Mouse (Mus musculus): ENCODE data around the gene Pld4. TPM values are rescaled to one million over a fixed set of nuclear protein-coding genes. Genes with fewer than 3 reads are reported as not detected.

Pld4 gene
- total RNA-seq, 2 experiments from 2014 or later, result 12.5 TPM

DNA sequence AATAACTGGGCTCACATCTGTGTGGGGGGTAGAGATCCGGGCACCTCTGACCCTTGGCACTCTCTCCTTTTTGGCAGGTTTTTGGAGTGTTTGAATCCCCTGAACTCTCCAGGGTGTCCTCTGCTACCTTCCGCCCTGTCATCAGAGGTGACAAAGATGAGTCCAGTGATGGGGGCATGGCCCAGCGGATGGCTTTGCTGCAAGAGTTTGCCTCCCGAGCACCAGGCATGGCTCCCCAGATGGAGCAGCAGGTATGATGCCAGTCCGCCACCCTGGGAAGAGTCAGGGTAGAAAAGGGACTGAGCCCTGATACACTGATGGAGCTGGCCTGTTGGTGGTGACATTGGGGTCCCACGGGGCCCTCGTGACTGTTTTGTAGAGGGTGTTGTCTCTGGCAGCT is 23.4 kb upstream of the Pld4 start:
- no peak for DNase-seq (ENCODE audit: low spot score in 2 of 2)

GRCm38 (mm10) chr12:112737761-112738160 is 22.7 kb upstream of the Pld4 start:
- DNase-seq (ENCODE audit: low spot score in 2 of 2), result peak in 1 of 2 experiments; percentile 57

- no peak for DNase-seq (ENCODE audit: low spot score in 2 of 2)
These were observed 22.0 kb upstream of the Pld4 start for GRCm38 (mm10) chr12:112738281-112739022.

DNA sequence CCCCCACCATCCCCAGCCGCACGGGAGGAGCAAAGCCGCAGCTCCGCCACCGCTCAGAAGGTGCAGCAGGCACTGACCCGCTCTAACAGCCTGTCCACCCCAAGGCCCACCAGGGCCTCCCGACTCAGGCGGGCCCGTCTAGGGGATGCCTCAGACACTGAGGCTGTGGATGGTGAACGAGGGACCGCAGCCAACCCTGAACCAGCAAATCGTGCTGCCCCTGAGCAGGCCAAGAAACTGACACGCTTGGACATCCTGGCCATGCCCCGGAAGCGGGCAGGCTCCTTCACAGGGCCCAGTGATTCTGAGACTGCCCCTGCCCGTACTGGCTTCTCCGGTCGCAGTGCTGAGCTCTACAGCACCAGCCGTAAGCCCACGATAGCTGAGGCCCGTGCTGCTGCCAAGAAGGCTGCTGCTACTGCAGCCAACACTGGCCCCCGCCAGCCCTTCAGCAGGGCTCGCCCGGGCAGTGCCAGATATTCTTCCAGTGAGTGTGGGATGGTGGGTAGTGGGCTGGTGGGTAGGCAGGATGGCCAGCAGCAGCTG is 21.4 kb upstream of the Pld4 start:
- no peak for DNase-seq (ENCODE audit: low spot score in 2 of 2)

DNA sequence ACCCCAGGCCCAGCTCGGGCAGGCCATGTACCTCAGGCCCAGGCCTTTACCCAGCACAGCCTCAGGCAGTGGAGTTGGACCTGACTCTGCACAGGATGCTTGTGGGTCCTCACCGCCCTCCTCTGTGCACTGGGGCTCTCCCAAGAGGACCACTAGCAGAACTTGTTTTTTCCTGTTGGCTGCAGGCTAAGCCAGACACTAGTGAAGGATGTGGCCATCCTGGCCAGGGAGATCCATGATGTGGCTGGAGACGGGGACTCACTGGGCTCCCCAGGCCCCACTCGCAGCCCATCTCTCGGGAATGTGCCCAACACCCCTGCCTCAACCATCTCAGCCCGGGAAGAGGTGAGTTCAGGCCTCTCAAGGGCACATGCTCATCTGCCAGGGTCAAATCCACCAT is 17.7 kb upstream of the Pld4 start:
- no peak for DNase-seq (ENCODE audit: low spot score in 2 of 2)

DNA sequence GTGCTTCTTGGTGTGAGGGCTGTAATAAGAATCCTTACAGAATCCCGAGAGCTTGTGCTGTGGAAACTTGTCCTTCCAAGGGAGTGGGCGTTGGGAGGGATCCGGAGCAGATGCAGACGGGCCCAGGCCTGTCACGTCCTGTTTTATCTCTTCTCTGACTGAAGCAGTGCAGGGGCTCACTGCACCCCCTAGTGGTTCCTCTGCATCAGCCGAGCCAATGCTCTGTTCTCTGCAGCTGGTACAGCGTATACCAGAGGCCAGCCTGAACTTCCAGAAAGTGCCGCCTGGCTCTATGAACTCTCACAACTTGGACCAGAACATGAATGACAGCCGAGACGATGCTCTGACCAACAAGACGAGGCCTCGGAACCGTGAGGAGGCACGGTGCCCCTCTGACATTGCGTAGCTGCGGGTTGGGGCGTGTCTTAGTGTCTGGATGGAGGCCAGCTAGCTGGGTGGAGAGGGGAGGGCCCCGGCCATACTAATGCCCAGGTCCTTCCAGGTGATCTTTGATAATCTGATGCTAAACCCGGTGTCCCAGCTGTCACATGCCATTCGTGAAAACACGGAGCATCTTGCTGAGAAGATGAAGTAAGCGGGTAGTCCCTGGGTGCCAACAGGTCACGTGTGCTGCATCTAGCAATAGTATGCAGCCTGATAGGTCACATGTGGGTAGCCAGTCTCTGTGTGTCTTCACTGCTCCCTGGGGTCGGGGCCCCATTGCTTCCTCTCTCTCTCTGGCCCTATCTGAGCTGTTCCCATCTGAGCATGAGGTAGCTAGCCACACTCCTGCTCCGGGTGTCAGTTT is 17.1 kb upstream of the Pld4 start:
- DNase-seq (ENCODE audit: low spot score in 2 of 2), result peak; percentile 59 to 84

DNA sequence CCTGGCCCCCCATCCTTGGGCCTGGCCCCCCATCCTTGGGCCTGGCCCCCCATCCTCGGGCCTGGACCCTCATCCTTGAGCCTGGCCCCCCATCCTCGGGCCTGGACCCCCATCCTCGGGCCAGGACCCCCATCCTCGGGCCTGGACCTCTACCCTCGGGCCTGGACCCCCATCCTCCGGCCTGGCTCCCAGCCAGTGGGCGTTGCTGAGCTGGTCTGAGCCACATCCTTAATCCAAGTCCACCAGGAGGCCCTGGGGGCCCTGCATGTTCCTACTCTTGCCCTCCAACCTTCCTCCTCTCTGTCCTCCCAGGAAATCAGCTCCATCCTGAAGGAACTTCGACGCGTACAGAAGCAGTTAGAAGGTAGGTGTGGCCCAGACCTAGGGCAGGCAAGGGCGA is 16.2 kb upstream of the Pld4 start:
- DNase-seq (ENCODE audit: low spot score in 2 of 2), result no peak

DNA sequence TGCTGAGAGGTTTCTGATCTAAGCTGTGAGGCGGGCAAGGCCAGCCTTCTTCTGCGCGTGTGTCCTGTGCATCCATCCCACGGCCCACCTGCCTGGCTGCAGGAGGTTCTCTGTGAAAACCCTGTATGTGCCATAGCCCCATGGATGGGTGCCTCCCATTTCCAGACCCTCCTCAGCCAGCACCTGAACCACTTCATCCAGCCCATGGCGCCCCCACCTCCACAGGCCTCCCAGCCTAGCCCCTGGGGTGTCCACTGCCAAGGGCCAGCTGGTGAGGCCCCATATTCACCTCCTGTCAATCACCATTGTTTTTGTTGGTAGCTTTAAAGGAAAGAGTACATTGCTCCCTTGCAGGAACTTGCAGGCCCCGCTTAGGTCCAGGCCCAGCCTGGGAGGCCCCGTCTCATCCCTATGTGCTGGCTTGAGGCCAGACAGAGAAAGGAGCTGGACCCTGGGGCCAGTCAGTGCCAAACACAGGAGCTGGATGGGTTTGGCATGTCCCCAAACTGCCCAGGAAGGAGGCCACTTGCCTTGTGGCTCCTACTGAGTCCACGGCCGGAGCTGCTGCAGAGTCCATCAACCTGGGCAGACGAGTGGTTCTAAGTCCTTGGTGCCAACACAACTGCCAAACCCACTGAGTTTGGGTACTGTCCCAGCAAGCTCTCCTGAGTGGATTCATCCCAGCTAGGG is 15.4 kb upstream of the Pld4 start:
- no peak for DNase-seq (ENCODE audit: low spot score in 2 of 2)

DNA sequence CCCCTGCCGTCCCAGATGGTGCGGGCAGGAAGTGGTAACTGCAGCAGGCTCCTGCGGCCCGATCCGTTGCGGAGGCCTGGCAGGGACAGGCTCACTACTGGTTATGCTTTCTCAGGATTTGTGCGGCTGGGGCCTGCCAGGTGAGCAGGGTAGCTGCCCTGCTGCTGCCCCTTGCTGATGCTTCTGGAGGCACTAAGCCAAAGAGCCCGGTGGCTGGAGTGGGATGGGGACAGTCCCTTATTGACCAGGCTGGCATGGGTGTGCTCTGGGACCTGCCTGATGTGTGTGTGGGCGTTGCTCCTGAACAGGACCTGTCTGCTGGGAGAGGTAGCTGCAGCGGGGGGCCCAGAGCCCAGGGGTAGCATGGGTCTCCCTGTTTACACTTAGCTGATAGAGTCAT is 14.7 kb upstream of the Pld4 start:
- DNase-seq (ENCODE audit: low spot score in 2 of 2), result no peak

- DNase-seq (ENCODE audit: low spot score in 2 of 2), result no peak
These were observed 14.0 kb upstream of the Pld4 start for GRCm38 (mm10) chr12:112746461-112746807.

DNA sequence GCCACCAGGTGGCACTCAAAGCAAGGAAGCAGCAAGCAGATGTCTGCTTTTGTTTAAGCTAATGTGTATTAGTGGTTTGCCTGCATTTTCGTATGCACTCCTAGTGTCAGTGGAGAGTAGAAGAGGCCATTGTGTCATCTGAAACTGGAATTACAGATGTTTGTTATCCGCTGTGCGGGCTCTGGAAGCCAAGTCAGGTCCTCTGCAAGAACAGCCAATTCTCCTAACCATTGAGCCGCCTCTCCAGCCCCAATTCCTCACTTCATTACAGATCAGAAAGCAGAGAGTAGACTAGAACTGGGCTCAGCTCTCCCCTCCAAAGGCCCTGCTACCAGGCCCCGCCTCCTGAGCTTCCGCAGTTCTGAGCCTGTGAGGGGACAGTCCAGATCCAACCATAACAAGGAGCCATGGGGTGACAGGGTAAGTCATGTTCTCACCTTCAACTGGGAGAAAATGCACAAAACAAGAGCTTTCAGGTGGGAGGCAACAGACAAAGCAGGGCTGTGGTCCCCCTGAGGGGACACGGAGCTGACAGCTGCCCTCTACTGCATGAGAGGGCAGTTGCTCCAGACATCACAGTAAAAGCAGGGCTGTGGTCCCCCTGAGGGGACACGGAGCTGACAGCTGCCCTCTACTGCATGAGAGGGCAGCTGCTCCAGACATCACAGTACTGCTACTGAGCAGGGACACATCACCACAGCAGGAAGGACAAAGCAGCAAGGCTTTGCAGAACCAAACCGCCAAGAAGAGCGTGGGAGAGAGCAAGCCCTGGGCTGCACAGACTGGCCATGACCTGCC is 13.4 kb upstream of the Pld4 start:
- no peak for DNase-seq (ENCODE audit: low spot score in 2 of 2)

- DNase-seq (ENCODE audit: low spot score in 2 of 2), result no peak
These were observed 12.9 kb upstream of the Pld4 start for GRCm38 (mm10) chr12:112747606-112747970.

GRCm38 (mm10) chr12:112750976-112751375 is 9.5 kb upstream of the Pld4 start:
- no peak for DNase-seq (ENCODE audit: low spot score in 2 of 2)

- no peak for DNase-seq (ENCODE audit: low spot score in 2 of 2)
These were observed 8.1 kb upstream of the Pld4 start for GRCm38 (mm10) chr12:112752399-112752798.

DNA sequence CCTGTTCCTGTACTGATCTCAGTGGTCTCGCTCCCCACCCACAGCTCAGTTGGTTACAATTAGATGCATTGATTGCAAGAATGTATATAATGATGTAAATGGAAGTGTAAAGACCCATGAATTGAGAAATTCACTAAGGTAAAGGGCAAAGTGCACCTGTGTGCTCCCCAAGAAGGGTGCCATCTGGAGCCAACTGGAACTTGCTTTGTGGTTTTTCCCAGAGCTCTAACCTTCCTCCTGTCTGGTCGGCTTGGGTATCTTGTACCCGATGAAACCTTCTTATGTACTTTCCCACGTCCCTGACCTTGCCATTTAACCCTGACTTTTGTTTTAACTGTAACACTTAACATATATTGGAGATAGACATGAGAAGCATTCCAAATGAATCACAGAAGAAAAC is 4.6 kb upstream of the Pld4 start:
- peak in 1 of 2 experiments; percentile 11 for DNase-seq (ENCODE audit: low spot score in 2 of 2)

DNA sequence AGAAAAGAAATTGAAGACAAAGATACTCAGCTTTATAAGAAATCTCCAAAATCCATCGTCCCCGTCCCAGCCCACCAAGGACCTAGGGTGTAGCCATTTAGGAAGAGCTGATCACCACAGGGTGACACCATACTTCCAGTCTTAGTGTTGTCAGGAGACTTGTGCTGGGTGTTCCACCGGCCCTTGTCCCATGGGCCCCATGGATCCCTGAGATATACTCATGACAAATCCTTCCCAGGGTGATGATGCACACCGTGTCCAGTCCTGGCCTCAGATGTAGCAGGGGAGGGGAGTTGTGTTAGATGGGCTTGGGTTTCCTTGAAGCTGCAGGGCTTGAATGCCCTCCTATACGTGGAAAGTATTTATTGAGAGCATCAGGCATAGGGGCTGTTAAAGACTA is 2.6 kb upstream of the Pld4 start:
- DNase-seq (ENCODE audit: low spot score in 2 of 2), result no peak

DNA sequence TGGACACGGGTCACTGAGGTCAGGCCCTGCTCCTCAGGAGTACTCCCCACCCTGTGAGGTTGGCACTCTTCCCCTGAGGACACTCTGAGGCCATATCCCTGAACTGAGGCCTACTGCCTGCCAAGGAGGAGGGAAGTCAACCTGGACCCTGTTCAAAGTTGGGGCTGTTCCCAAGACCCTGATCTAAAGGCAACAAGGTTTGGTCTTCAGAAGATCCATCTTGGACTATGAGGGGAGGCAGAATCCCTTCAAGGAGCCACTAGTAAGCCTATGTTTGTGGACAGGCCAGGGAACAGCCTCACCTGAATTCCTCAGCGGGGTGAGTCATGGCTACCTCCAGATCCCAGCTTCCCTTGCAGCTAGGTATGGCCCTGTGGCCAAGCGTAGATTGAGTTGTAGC is 984 bp upstream of the Pld4 start:
- DNase-seq (ENCODE audit: low spot score in 2 of 2), result peak in 1 of 2 experiments; percentile 2

- no peak for DNase-seq (ENCODE audit: low spot score in 2 of 2)
These were observed 956 bp downstream of the Pld4 start for GRCm38 (mm10) chr12:112761411-112761810.

DNA sequence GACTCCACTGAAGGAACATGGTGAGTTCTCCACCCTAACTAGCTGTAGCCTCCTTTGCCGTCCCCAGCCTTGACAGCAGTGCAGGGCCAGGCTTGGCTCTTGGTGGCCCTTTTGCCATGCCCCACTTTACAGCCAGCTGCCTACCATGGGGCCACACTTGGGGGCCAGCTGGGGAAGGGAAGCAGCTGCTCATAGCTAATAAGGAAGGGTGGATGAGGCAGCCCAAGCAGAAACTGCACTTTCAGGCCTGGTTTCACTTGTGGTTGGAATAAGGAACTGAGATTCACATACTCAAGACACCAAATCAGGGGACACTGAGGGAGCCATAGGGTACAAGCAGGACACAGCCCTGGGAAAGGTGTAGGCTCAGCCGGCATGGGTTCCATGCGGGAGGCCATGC is 1.6 kb downstream of the Pld4 start:
- peak; percentile 16 for DNase-seq (ENCODE audit: low spot score in 2 of 2)

GRCm38 (mm10) chr12:112763176-112763575 is 2.7 kb downstream of the Pld4 start:
- DNase-seq (ENCODE audit: low spot score in 2 of 2), result no peak

GRCm38 (mm10) chr12:112764141-112764540 is 3.7 kb downstream of the Pld4 start:
- peak in 1 of 2 experiments; percentile 14 for DNase-seq (ENCODE audit: low spot score in 2 of 2)

Measured in gastrocnemius, postnatal 4 days (tissue).